Mouse (Mus musculus) cortical plate, adult 2 months (tissue): ENCODE data around the gene Zfp319. TPM values are rescaled to one million over a fixed set of nuclear protein-coding genes. Genes with fewer than 3 reads are reported as not detected.

Experiments used
- H3K27ac ChIP-seq: fragments of 200-500 bp; 2 replicates; pipeline ENCODE4 v1.5.1; 2012; ENCODE audit warnings: low read length, control low read depth, inconsistent platforms; ENCODE audit not compliant: insufficient read depth
- H3K4me1 ChIP-seq: fragments of 200-500 bp; 2 replicates; pipeline ENCODE4 v1.6.1; 2011; ENCODE audit warnings: low read length; ENCODE audit not compliant: control insufficient read depth, insufficient read depth
- H3K4me3 ChIP-seq: fragments of 200-500 bp; 2 replicates; pipeline ENCODE4 v1.5.1; 2011; ENCODE audit warnings: mild to moderate bottlenecking, low read length, control low read depth; ENCODE audit not compliant: insufficient read depth
- CTCF ChIP-seq: fragments of 200-500 bp; IDR thresholded peaks from 2 replicates; pipeline ENCODE4 v1.5.1; 2011; ENCODE audit warnings: mild to moderate bottlenecking, control low read depth, low read length; ENCODE audit not compliant: insufficient read depth; ENCODE audit errors: extremely low read depth
- POLR2A ChIP-seq: fragments of 200-500 bp; IDR thresholded peaks from 2 replicates; pipeline ENCODE4 v1.6.1; 2011; ENCODE audit warnings: mild to moderate bottlenecking, low read length, control low read depth; ENCODE audit not compliant: insufficient read depth; ENCODE audit errors: extremely low read depth
- polyA plus RNA-seq: library from polyadenylated mRNA; depleted of rRNA; stranded (reverse); fragments of >200 nt; gene quantifications from 2 replicates; pipeline ENCODE4 v1.2.3, GENCODE M21; 2012

Gene Zfp319
- polyA plus RNA-seq, 1 experiment: 10.4 TPM

DNA sequence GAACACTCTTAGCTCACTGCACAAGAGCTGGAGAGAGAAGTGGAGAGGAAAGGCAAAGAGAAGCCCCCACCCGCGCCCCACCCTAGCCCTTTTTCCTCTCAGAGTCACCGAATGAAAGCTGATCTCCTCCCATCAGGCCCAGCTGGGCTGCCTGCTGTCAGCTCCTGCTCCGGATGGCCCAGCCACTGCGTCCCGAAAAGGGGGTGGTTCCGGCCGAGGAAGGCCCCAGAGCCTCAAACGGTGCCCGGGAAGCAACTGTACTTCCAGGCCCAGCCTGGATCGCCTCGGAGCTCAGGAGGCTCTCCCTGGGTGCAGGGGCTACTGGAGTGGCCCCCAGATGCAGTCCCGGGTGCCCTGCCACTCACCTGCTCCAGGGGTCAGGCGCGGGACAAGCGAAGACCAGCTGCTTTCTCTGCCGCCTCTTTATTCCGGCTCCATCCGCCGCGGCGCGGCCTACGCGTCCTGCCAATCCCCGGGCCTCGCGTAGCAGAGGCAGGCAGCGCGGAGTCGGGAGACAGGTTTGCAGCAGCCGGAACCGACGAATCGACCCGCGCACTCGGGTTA, 512 bp downstream of the Zfp319 start:
- Histone ChIP-seq H3K27ac (peak overlapping the region; percentile 88), H3K4me3 (peak overlapping the region; percentile 87), H3K4me1 (peaks cover 1% of the 10 kb centered on the region; the same call in 1 of the 2 replicates)
- TF ChIP-seq POLR2A: no peak
- TF ChIP-seq CTCF: no peak

DNA sequence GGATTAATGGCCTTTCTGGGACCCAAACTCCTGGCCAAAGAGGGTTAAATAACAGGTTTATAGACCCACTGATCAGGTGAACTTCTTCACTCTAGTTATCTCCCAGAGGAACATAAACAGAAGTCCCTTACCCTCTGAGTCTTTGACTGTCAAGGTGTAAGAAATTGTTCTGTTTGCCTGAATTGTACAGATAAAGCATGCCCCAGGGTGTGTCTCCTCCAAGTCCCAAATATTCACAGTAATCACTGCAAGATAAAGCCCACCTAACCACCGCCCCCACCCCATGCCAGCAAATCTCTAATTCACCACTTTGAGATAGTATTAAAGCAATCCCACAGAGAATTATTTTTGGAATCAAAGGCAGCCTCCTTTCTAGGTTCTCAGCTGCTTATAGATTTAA, 1.4 kb downstream of the Zfp319 start:
- Histone ChIP-seq H3K27ac (no peak overlapping the region), H3K4me3 (peak overlapping the region; percentile 87; the same call in 1 of the 2 replicates), H3K4me1 (peaks cover 1% of the 10 kb centered on the region; the same call in 1 of the 2 replicates)
- no peak for TF ChIP-seq POLR2A
- TF ChIP-seq CTCF: no peak

DNA sequence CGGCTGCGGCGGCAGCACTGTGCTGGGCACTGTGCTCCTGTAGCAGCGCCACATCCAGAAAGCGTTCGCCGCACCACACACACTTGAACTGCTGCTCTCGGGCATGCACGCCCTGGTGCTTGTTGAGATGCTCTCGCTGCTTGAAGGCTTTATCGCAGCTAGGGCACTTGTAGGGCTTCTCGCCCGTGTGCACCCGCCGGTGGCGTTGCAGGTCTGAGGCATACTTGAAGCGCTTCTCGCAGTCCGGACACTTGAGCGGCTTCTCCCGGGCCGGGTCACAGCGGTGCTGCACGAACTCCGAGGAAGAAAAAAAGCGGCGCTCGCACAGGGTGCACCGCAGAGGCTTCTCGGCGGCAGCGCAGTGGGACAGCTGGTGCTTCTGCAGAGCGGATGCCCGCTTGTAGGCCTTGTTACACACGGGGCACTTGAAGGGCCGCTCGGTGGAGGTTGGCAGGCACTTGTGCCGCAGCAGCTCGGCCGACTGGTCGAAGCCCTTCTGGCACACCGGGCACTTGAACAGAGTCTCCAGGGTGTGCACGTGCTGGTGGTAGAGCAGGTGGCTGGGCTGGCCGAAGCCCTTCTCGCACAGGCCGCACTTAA, 3.8 kb downstream of the Zfp319 start:
- TF ChIP-seq CTCF: no peak
- no peak for TF ChIP-seq POLR2A
- H3K4me3 ChIP-seq: no peak overlapping the region
- H3K4me1 ChIP-seq: peaks cover 1% of the 10 kb centered on the region; the same call in 1 of the 2 replicates
- no peak overlapping the region for H3K27ac ChIP-seq

DNA sequence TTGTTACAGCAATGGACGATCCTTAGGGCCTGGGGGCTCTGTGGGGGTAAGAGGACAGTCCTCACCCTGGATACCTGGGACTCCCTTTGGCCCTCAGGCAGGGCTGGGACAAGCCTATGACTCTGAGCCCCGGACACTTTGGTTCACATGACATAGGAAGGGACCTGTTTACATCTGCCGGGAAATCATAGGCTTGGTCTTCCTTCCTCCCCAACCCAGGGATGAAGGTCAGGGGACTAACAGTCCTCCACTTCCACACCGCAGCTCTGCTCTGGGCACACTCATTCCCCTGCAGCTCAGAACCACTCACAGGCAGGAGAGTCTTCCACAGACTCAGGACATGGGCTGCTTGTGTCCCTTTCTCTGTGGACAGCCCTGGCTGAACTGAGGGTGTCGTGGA, 4.9 kb downstream of the Zfp319 start:
- Histone ChIP-seq H3K4me1 (0 out of 2 replicates have a peak, but pooled peaks cover 1% of the 10 kb centered on the region), H3K27ac (no peak overlapping the region), H3K4me3 (no peak overlapping the region)
- no peak for TF ChIP-seq CTCF
- TF ChIP-seq POLR2A: no peak

DNA sequence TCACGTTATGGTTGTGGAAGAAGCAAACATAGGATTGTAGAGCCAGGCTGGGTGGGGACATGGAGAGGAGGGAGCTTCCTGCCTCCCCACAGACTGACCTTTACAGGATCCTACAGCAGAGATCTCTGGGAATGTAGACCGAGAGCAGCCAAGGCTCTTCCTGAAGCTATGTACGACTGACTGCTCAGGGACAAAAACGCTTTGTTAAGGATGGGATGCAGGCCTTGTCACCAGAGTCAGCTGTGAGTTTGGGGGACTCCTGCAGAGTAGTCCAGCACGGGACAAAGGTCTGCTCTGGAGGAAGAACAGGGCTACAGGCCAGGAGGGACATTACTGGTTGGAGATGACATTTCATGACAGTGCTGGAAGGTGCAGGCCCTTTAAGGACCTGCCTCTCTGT, 7.1 kb downstream of the Zfp319 start:
- Histone ChIP-seq H3K4me3 (no peak overlapping the region), H3K27ac (no peak overlapping the region), H3K4me1 (no peaks in the 10 kb centered on the region)
- no peak for TF ChIP-seq CTCF
- TF ChIP-seq POLR2A: no peak

DNA sequence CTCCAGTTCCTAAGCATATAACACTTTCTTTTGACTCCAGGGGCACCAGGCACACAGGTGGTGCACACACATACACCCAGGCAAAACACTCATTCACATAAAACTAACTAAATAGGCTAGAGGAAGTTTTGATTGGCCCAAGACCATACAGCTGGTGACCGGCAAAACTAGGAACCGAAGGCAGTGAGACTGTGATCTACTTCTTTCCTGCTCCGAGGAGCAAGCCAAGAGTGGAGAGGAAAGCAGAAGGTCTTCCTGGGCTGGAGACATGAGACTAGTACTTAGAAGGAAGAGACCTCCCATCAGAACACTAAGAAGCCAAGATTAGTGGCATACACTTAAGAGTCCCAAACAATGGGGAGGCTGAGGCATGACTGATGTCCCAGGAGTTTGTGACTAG, 8.5 kb downstream of the Zfp319 start:
- no peaks in the 10 kb centered on the region for H3K4me1 ChIP-seq
- TF ChIP-seq CTCF (no peak), POLR2A (no peak)
- H3K4me3 ChIP-seq: no peak overlapping the region
- no peak overlapping the region for H3K27ac ChIP-seq

DNA sequence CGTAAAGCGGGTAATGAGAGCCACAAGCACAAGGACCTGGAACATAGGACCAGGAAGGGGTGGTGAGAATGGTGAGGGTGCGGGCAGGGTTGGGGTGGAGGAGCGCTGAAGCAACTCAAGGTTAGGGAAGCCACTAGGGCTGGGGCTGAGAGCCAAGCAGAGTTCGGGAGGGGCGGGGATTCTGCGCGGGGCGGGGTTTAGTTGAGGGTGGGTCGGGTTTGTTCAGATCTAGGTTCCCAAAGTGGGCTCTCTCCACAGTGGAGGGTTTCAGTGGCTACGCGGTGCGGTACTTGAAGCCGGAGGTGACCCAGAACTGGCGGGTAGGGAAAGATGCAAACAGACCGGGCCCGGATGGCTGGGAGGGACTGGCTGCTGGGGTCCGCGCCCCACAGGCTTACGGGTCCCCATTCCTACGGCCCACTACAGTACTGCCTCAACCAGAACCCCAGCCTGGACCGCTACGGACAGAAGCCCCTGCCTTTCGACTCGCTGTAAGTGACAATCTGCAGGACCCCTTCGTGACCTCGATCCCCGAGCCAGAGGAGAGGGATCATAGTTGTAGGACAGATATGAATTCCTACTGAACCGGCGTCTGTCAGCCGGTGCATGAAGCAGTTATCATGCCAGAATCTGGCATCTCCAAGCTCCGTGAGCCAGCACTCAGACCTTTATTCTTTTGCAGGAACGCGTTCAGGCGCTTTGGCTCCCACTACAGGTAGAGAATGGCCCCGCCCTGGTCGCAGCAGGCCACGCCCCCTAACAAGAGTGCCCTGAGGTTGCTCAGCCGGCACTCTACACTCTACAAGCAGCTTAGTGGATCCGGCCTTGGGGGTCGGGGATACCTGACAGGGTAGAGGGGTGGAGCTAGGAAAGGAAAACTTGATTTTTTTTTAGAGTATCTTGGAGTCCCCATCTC, 11.3 kb downstream of the Zfp319 start:
- TF ChIP-seq CTCF: no peak
- no peak for TF ChIP-seq POLR2A
- H3K4me1 ChIP-seq: no peaks in the 10 kb centered on the region
- no peak overlapping the region for H3K27ac ChIP-seq
- H3K4me3 ChIP-seq: peak overlapping the region; percentile 10; the same call in 1 of the 2 replicates

DNA sequence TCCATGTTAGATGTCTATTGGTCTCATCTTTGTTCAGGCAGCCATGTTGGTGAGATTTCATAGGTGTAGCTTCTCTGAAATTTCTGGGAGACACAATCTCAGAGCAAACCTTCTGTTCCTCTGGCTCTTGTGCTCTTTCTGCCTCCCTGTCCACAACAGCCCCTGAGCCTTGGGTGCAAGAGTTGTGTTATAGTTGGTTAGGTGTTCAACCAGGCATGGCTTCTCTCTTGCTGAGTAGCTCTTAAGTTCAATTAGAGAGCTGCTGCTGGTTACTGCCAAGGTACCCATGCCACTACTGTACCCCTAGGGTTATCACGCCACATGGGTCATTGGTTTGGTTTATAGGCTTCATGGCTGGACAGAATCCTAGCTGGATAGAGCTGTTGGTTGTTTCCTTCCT, 16.4 kb downstream of the Zfp319 start:
- no peak overlapping the region for H3K4me3 ChIP-seq
- TF ChIP-seq CTCF: no peak
- no peaks in the 10 kb centered on the region; the same call in 1 of the 2 replicates for H3K4me1 ChIP-seq
- H3K27ac ChIP-seq: no peak overlapping the region

DNA sequence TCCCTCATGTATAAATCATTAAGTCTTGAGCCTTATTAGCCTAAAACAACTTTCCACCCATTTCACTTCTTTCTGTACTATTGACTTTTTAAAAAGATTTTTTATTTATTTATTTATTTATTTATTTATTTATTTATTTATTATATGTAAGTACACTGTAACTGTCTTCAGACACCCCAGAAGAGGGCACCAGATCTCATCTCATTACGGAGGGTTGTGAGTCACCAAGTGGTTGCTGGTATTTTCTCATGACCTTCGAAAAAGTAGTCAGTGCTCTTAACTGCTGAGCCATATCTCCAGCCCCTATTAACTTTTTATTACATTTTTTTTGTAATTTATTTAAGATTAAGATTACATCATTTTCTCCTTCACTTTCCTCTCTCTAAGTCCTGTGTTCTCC, 17.0 kb downstream of the Zfp319 start:
- Histone ChIP-seq H3K4me1 (no peaks in the 10 kb centered on the region; the same call in 1 of the 2 replicates), H3K27ac (no peak overlapping the region), H3K4me3 (no peak overlapping the region)
- TF ChIP-seq POLR2A (no peak), CTCF (no peak)

DNA sequence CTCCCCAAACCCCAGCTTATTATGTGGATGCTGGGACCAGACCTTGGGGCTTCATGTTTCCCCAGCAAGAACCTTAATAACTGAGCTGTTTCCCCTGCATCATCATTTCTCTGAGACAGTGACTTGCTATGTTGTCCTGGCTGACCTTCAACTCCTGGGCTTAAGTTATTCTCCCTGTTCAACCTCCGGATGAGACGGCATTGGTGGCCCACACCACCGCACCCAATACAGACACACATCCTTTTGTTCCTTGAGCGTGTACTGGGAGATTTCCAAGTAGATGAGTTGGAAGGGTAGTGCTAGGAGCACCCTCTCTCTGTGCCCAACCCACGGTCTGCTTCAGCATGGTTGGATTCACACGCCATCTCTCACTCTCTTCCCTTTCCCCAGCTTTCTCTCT, 17.9 kb downstream of the Zfp319 start:
- H3K27ac ChIP-seq: no peak overlapping the region
- TF ChIP-seq CTCF (no peak), POLR2A (no peak)
- no peak overlapping the region for H3K4me3 ChIP-seq
- no peaks in the 10 kb centered on the region; the same call in 1 of the 2 replicates for H3K4me1 ChIP-seq
